Mouse (Mus musculus) liver, embryonic 14.5 days (tissue): ENCODE data around the gene C5ar1.

Source experiments
- CTCF ChIP-seq: IDR thresholded peaks from 2 replicates; pipeline ENCODE4 v1.5.1; 2016; ENCODE audit warnings: antibody characterized with exemption, low read depth, control low read depth
- EP300 ChIP-seq: IDR thresholded peaks from 2 replicates; pipeline ENCODE4 v1.6.1; 2016; ENCODE audit warnings: antibody characterized with exemption, low read depth

DNA sequence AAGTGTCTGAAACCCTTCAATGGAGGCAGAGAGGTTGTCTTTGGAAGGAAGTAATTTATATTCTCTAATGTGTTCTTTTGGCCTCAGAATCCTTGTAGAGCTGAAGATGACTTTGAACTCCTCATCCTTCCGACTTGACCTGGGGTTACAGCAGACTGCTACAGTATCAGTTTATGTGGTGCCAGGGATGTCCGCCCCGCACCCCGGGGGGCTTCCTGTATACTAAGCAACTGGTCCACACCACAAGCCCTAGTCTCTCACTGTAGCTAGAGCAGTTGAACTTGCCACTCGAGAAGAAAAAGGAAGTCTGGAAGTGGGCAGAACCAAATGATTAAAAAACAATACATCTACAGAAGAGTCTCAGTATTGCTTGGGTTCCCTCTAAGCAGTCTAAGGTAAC is 4.5 kb upstream of the C5ar1 start:
- TF ChIP-seq CTCF: no peak
- TF ChIP-seq EP300: no peak
